Mouse (Mus musculus): Measurements from ENCODE around the gene Ano6. TPM values are rescaled to one million over a fixed set of nuclear protein-coding genes. Genes with fewer than 3 reads are reported as not detected.
A peak's percentile ranks its signal among the peaks of the same experiment; 100 is the strongest.

Gene Ano6
- polyA plus RNA-seq, 1 experiment = 73.0 TPM

GRCm38 (mm10) chr15:95849513-95850411 lies 59.1 kb downstream of the Ano6 start:
- no peak for TF ChIP-seq POLR2A (IDR thresholded peaks at IDR 0.05; ENCODE audit: borderline replicate concordance, low read depth, low read length)
- no peak for TF ChIP-seq CTCF (IDR thresholded peaks at IDR 0.05; ENCODE audit: low read depth, low read length)
- Histone ChIP-seq H3K27ac (ENCODE audit: insufficient read depth, low read depth, low read length) (peak overlapping the region; percentile 27), H3K4me1 (ENCODE audit: control insufficient read depth, insufficient read depth, low read length) (peaks cover 24% of the 10 kb centered on the region), H3K4me3 (ENCODE audit: insufficient read depth, low read length) (no peak overlapping the region)

GRCm38 (mm10) chr15:95850546-95850945 lies 59.9 kb downstream of the Ano6 start:
- peaks cover 24% of the 10 kb centered on the region for H3K4me1 ChIP-seq (ENCODE audit: control insufficient read depth, insufficient read depth, low read length)
- TF ChIP-seq POLR2A (IDR thresholded peaks at IDR 0.05; ENCODE audit: borderline replicate concordance, low read depth, low read length) = no peak
- TF ChIP-seq CTCF (IDR thresholded peaks at IDR 0.05; ENCODE audit: low read depth, low read length) = no peak
- peak overlapping the region; percentile 40 for H3K27ac ChIP-seq (ENCODE audit: insufficient read depth, low read depth, low read length)
- no peak overlapping the region for H3K4me3 ChIP-seq (ENCODE audit: insufficient read depth, low read length)

- H3K27ac ChIP-seq (ENCODE audit: insufficient read depth, low read depth, low read length) = no peak overlapping the region
- peaks cover 6% of the 10 kb centered on the region; the same call in 1 of the 2 replicates for H3K4me1 ChIP-seq (ENCODE audit: control insufficient read depth, insufficient read depth, low read length)
- H3K4me3 ChIP-seq (ENCODE audit: insufficient read depth, low read length) = no peak overlapping the region
- no peak for TF ChIP-seq POLR2A (IDR thresholded peaks at IDR 0.05; ENCODE audit: borderline replicate concordance, low read depth, low read length)
Observed at GRCm38 (mm10) chr15:95855051-95855844, 64.6 kb downstream of the Ano6 start.

- TF ChIP-seq CTCF (IDR thresholded peaks at IDR 0.05; ENCODE audit: low read depth, low read length) (no peak), POLR2A (IDR thresholded peaks at IDR 0.05; ENCODE audit: borderline replicate concordance, low read depth, low read length) (no peak)
- H3K4me3 ChIP-seq (ENCODE audit: insufficient read depth, low read length) = no peak overlapping the region
- peaks cover 4% of the 10 kb centered on the region; the same call in 1 of the 2 replicates for H3K4me1 ChIP-seq (ENCODE audit: control insufficient read depth, insufficient read depth, low read length)
- no peak overlapping the region for H3K27ac ChIP-seq (ENCODE audit: insufficient read depth, low read depth, low read length)
Observed at GRCm38 (mm10) chr15:95855953-95856352, 65.3 kb downstream of the Ano6 start.

- Histone ChIP-seq H3K4me1 (ENCODE audit: control insufficient read depth, insufficient read depth, low read length) (0 out of 2 replicates have a peak, but pooled peaks cover 2% of the 10 kb centered on the region), H3K27ac (ENCODE audit: insufficient read depth, low read depth, low read length) (no peak overlapping the region), H3K4me3 (ENCODE audit: insufficient read depth, low read length) (no peak overlapping the region)
- TF ChIP-seq POLR2A (IDR thresholded peaks at IDR 0.05; ENCODE audit: borderline replicate concordance, low read depth, low read length) = no peak
- no peak for TF ChIP-seq CTCF (IDR thresholded peaks at IDR 0.05; ENCODE audit: low read depth, low read length)
Observed at GRCm38 (mm10) chr15:95856684-95857595, 66.3 kb downstream of the Ano6 start.

GRCm38 (mm10) chr15:95858876-95859655 lies 68.4 kb downstream of the Ano6 start:
- no peak overlapping the region for H3K4me3 ChIP-seq (ENCODE audit: insufficient read depth, low read length)
- no peak overlapping the region for H3K27ac ChIP-seq (ENCODE audit: insufficient read depth, low read depth, low read length)
- H3K4me1 ChIP-seq (ENCODE audit: control insufficient read depth, insufficient read depth, low read length) = 0 out of 2 replicates have a peak, but pooled peaks cover 2% of the 10 kb centered on the region
- TF ChIP-seq POLR2A (IDR thresholded peaks at IDR 0.05; ENCODE audit: borderline replicate concordance, low read depth, low read length) (no peak), CTCF (IDR thresholded peaks at IDR 0.05; ENCODE audit: low read depth, low read length) (no peak)

GRCm38 (mm10) chr15:95863865-95864660 lies 73.4 kb downstream of the Ano6 start:
- no peaks in the 10 kb centered on the region for H3K4me1 ChIP-seq (ENCODE audit: control insufficient read depth, insufficient read depth, low read length)
- TF ChIP-seq CTCF (IDR thresholded peaks at IDR 0.05; ENCODE audit: low read depth, low read length) = no peak
- no peak for TF ChIP-seq POLR2A (IDR thresholded peaks at IDR 0.05; ENCODE audit: borderline replicate concordance, low read depth, low read length)
- no peak overlapping the region for H3K4me3 ChIP-seq (ENCODE audit: insufficient read depth, low read length)
- no peak overlapping the region for H3K27ac ChIP-seq (ENCODE audit: insufficient read depth, low read depth, low read length)
